Mouse (Mus musculus) T-cell, adult 2 months (primary cell): ENCODE measurements around the gene Mid1.

ENCODE experiments used
- DNase-seq: peaks from one replicate; pipeline ENCODE4 v3.0.0; 2022; ENCODE audit warnings: low spot score

The Mid1 gene

GRCm38 (mm10) chrX:169813673-169814072, 128.7 kb downstream of the Mid1 start:
- no peak for DNase-seq

- DNase-seq = no peak
Measured at GRCm38 (mm10) chrX:169826947-169827346, 141.9 kb downstream of the Mid1 start.

DNA sequence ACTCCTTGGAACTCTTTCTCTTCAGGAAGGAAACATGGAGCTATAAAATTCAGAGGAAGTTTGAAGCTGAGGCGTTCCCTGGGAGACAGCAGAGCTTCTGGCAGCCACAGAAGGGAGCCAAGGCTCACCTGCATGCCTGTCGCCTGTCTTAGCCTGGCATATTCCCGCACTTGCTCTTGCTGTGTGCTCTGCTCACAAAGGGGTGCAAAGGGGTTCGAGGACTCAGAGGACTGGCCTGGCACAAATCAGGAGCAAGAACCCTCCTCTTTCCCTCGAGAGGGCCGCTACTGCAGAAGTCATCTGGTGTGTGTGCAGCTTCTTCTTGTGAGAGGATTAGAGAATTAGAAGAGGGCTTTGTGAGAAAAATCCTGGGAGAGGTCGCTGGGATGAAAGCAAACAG, 142.7 kb downstream of the Mid1 start:
- no peak for DNase-seq

DNA sequence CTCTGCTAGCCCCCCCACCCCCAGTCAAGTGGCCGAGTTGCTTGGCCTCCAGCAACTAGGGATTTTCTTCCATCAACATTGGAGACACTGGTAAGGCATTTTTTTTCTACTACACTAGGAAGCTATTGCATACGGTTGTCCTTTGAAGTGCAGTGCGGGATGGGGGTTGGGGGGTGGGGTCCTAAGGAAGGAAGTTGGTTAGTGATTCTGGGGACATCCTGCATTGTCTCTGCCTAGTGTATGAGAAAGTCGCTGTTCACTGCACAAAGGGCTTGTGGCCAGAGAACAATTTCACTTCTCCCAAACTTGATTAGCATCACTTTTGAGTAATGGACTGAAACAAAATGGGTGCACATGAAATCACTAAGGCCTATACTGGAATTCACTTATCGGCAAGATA, 143.1 kb downstream of the Mid1 start:
- peak; percentile 5 for DNase-seq

DNA sequence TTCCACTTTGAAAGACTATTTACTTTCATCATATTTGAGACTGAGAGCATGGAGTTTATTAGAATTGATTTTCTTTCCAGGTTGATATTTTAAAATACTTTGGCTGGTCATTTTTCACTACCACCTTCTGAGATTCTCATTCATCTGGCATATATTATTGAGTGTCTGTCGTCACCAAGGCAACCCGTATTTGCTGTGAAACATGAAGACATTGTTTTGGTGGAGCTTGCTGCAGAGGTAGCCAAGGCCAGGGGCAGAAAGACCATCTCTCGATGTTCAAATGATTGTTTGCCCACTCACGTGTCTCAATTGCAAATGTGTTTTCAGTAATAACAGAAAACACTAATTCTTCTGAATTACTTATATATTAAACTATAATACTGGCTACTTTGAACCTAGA, 145.1 kb downstream of the Mid1 start:
- DNase-seq = no peak

GRCm38 (mm10) chrX:169837947-169838649, 153.1 kb downstream of the Mid1 start:
- DNase-seq = no peak

- DNase-seq = no peak
Measured at GRCm38 (mm10) chrX:169838650-169838971, 153.6 kb downstream of the Mid1 start.

GRCm38 (mm10) chrX:169843267-169843666, 158.3 kb downstream of the Mid1 start:
- DNase-seq = no peak

DNA sequence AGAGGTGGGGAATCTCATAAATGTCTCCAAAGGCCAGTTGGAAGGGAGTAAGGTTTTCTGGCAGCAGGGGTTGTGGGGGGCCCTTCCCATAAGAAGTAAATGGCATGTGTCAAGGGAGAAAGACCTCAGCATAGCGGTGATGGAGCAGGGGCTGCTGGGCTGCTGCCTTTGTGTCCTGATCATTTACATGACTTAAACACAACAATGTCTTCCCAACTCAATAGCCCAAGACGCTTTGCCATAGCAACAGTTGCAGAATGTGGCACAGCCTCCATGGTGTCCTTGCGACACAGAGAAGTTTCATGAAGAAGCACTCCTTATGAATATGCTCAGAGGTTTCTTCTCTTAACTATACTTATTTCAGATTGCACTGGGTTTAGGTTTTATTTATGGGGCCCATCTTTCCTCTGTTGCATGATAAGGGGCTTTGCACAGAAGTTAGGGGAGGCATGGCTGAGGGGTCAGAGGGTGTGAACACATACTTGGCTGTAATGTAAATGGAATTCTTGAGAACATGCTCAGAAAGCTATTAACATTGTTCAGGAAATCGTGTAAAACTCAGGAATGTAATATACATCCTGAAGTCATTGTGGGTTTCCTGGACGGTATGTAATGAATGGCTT, 159.3 kb downstream of the Mid1 start:
- no peak for DNase-seq

- no peak for DNase-seq
Measured at GRCm38 (mm10) chrX:169846187-169846586, 161.2 kb downstream of the Mid1 start.

DNA sequence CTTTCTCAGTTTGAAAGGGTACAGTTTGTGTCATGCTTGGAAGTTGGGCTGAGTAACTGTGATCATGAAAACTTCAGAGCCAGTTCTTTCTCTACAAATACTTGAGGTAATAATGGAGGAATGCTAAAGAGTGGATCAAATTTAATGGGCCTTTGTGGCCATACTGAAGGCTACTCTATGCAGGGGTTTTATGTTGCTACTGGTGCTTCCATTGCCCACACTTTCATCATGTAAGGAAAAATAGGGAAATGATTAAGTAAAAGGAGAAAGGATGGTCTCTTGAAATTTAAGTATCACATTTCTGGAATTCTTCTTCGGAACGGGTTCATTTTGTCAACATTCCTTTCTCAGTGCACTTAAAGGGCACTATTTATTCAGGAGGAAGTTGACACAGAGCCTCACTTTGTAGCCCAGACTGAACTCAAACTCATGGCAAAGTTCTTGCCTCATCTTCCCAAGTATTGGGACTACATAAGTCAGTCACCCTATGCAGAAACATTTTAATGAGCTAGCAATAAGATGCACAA, 176.3 kb downstream of the Mid1 start:
- no peak for DNase-seq

DNA sequence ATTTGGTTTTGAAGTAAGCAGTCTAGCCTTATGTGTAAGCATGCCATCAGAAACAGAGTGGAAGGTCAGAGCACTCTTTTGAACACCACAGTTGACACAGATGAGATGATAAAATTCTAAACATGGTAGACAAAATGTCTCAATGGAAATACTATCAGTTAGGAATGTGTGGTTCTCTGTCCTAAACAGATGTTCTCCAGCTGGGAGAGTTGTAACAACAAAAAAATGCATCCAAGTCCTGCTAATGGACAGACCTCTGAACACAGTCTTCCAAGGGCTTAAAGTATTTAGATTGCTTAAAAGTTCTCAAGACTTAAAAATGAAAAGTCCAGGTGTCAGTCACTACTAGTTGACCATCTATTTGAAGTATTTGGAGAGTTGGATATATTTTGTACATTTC, 177.4 kb downstream of the Mid1 start:
- DNase-seq = no peak

GRCm38 (mm10) chrX:169862848-169863247, 177.8 kb downstream of the Mid1 start:
- peak; percentile 59 for DNase-seq

- DNase-seq = no peak
Measured at GRCm38 (mm10) chrX:169863841-169864240, 178.8 kb downstream of the Mid1 start.

DNA sequence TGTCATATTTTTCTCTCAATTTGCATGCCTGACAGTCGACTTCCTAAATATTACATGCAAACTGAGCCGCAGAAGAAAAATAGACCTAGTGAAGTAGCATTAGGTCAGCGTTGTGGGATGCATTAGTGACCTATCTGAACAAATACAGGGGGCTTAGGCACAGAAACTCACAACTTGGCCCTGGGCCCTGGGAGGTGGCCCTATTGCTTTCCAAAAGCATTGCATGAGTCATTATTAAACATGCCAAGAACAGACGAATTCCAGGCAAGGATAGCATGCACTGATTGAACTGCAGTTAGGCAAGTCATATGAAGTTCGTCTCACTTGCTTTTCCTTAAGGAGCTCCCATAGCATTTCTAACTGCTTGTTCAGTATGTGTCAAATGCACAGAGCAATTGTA, 183.2 kb downstream of the Mid1 start:
- DNase-seq = no peak

GRCm38 (mm10) chrX:169874475-169874874, 189.5 kb downstream of the Mid1 start:
- DNase-seq = no peak

- peak; percentile 42 for DNase-seq
Measured at GRCm38 (mm10) chrX:169879481-169880362, 194.7 kb downstream of the Mid1 start.

GRCm38 (mm10) chrX:169880363-169880711, 195.3 kb downstream of the Mid1 start:
- no peak for DNase-seq

DNA sequence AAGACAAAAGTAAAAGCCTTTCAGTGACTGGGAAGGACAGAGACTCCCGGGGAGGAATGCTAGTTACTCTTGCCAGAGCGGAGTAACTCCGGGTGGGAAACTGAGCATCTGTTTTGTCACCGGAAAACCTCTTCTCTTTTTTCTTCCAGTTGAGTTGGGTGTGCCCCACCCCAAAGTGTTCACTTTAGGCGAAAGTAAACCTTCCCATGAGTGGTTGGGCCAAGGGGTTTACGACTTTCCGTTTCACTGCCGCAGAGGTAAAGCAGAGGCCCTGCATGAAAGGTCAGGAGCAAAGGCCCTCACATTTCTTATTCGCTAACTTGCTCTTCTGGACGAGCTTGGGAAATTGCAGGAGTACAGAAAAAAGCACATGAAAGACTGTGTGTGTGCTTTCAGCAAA, 195.8 kb downstream of the Mid1 start:
- peak; percentile 51 for DNase-seq

DNA sequence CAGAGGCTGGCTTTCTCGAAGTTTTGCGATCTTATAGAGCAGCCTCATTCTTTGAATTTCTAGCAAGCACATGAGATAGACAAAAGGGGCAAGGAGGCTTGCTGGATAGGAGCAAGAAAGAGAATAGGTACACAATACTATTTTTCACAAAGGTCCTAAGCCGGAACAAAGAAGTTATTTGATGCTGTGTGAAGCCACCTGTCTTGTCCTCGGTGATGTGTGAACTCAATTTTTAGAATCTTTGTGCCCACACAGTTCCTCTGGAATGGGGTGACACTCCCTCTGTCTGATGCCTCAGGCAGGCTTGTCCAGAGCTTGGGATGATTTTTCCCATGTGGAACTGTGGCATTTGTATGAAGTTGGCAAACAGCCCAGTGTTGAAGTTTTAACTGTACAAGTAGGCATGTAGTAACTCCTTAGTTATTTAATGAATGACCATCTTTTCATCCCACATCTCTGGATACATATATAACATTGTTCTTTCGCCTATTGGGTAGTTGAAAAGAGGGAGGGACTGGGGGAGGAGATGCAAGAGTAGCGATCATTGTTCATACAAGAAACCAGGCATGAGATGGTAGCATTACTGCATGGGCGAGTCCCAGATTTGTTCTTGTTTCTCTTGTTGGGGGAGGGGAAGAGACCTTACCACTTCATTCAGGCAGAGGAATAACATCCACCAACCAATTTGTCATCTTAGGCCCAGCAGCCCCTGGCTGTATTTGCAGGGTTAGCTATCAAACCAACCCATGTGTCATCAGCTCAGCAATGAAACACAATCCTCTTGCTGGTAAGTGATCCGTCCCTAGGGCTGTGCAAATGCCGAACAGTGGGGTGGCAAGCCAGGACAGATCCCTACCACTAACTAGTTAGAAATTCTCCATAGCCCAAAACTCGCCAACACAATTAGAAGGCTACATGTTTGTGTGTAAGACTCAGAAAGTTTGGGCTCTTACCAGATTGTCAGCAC, 196.5 kb downstream of the Mid1 start:
- no peak for DNase-seq

- DNase-seq = no peak
Measured at GRCm38 (mm10) chrX:169882220-169882609, 197.2 kb downstream of the Mid1 start.
